Mouse (Mus musculus) lung, embryonic 14.5 days (tissue): ENCODE results near the gene Mroh2a. TPM values are rescaled to one million over a fixed set of nuclear protein-coding genes. Genes with fewer than 3 reads are reported as not detected.

Source experiments
- ATAC-seq: fragments of 200-750 bp; cut with Nextera tagmentation; 2 replicates; pipeline ENCODE4 v1.8.0; 2017; ENCODE audit warnings: mild to moderate bottlenecking, moderate TSS enrichment, moderate library complexity; ENCODE audit not compliant: insufficient read depth
- DNase-seq: peaks from one replicate; pipeline ENCODE4 v3.0.0-alpha.2; 2015
- H3K27ac ChIP-seq: fragments of 300-500 bp; sonication (generic); 2 replicates; pipeline ENCODE4 v1.5.1; 2014; ENCODE audit warnings: low read depth, mild to moderate bottlenecking, moderate library complexity
- H3K27me3 ChIP-seq: fragments of 300-500 bp; sonication (generic); 2 replicates; pipeline ENCODE4 v1.6.1; 2014; ENCODE audit warnings: low read length, control low read depth; ENCODE audit not compliant: insufficient read depth
- H3K36me3 ChIP-seq: fragments of 300-500 bp; sonication (generic); 2 replicates; pipeline ENCODE4 v1.6.1; 2014; ENCODE audit warnings: control low read depth; ENCODE audit not compliant: insufficient read depth
- H3K4me1 ChIP-seq: fragments of 300-500 bp; sonication (generic); 2 replicates; pipeline ENCODE4 v1.6.1; 2014; ENCODE audit warnings: antibody characterized with exemption, control low read depth; ENCODE audit not compliant: insufficient read depth
- H3K4me2 ChIP-seq: fragments of 300-500 bp; sonication (generic); 2 replicates; pipeline ENCODE4 v1.6.1; 2014; ENCODE audit warnings: mild to moderate bottlenecking
- H3K4me3 ChIP-seq: fragments of 300-500 bp; sonication (generic); 2 replicates; pipeline ENCODE4 v1.5.1; 2014; ENCODE audit warnings: low read depth, low read length
- H3K9ac ChIP-seq: fragments of 300-500 bp; sonication (generic); 2 replicates; pipeline ENCODE4 v1.6.1; 2014
- H3K9me3 ChIP-seq: fragments of 300-500 bp; sonication (generic); 2 replicates; pipeline ENCODE4 v1.6.1; 2016; ENCODE audit warnings: low read depth, low read length, control low read depth
- CTCF ChIP-seq: IDR thresholded peaks from 2 replicates; pipeline ENCODE4 v1.5.1; 2016; ENCODE audit warnings: antibody characterized with exemption, low read depth
- WGBS: fragments of 180-500 bp; shearing (Covaris S2); extraction: QIAGEN DNeasy Blood & Tissue Kit; methylation state at CpG from one replicate; pipeline ENCODE4 v1.1.7; 2014; 5-methylcytosine and 5-hydroxymethylcytosine counted together
- polyA plus RNA-seq: library from polyadenylated mRNA; unstranded; fragments of >200 nt; fragmentation: Nextera tagmentation; extraction: Ambion mirVana; gene quantifications from 2 replicates; pipeline ENCODE4 v1.2.1, GENCODE M21; 2014

Gene Mroh2a
- polyA plus RNA-seq, 1 experiment from 2014 or later = 2.1 TPM

DNA sequence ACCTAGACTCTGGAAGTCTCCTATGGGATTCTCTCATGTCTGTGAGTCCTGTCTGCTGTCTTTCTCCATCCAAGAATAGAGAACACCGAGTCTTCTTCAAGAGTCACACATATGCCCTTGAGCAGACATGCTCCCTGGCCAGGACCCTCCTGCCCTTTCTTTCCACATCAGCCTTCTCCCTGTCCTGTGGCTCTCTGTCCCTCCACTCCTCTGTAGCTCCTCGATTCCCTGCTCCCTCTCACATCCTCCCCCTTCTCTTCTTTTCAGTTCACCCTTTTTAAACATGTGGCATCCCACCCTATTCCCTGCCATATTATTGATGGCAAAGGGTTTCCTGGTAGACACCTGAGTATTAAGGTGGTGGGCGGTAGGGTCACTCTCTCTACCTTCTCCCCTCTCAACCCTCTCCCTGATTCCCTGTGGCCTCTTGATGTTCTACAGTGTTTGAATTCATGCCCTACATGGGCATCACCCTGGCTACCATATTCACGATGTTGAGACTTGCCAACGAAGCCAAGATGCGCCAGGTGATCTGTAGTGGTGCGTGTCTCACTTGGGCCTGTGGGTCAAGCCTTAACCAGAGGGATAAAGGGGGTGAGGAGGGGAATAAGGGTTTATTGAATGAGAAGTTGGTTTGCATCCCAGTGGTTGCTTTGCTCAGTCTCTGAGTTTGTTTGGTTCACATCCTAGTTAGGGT lies 5.2 kb downstream of the Mroh2a start:
- Histone ChIP-seq H3K27ac (no peak overlapping the region), H3K9ac (no peak overlapping the region), H3K4me1 (no peaks in the 10 kb centered on the region), H3K4me2 (no peak overlapping the region), H3K4me3 (no peak overlapping the region), H3K27me3 (no peaks in the 10 kb centered on the region), H3K36me3 (no peaks in the 10 kb centered on the region), H3K9me3 (peaks cover 86% of the 10 kb centered on the region)
- DNase-seq (no peak), ATAC-seq (no peak)
- TF ChIP-seq CTCF = no peak
- WGBS = 60% methylated on average over 7 of the region's 7 CpGs

DNA sequence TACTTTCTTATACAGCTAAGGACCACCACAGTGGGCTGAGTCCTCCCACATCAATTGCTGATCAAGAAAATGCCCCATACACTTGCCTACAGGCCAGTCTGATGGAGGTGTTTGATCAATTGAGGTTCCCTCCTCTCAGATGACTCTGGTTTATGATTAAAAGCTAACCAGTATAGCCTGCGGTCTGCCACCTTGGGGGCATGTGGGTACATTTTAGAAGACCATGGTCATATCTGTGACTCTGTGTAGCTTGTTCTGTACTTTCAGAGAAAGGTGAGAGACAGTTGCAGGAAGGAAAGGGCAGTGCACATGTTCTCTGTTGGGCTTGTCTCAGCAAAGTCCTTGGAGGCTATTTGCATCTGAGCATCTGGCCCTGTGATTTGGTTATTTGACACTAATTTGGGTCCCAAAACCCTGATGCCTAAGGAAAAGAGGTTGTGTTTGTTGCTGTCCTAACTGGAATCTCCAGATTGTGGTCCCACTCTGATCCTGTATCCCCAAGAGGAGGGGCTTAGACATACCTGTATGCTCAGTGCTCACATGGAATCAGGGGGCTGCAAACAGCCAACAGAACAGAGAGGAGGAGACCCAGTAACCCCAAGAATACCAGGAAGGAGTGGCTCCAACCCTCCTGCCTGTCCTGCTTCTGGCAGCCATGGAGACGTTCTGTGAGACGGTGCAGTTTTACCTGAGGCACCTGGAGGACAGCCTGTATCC lies 6.0 kb downstream of the Mroh2a start:
- H3K4me1 ChIP-seq = no peaks in the 10 kb centered on the region
- H3K27ac ChIP-seq = no peak overlapping the region
- no peak overlapping the region for H3K9ac ChIP-seq
- no peak for TF ChIP-seq CTCF
- H3K27me3 ChIP-seq = no peaks in the 10 kb centered on the region
- H3K4me3 ChIP-seq = no peak overlapping the region
- 53% methylated on average over 3 of the region's 3 CpGs for WGBS
- H3K4me2 ChIP-seq = no peak overlapping the region
- H3K9me3 ChIP-seq = peaks cover 84% of the 10 kb centered on the region
- DNase-seq (no peak), ATAC-seq (no peak)
- H3K36me3 ChIP-seq = no peaks in the 10 kb centered on the region

DNA sequence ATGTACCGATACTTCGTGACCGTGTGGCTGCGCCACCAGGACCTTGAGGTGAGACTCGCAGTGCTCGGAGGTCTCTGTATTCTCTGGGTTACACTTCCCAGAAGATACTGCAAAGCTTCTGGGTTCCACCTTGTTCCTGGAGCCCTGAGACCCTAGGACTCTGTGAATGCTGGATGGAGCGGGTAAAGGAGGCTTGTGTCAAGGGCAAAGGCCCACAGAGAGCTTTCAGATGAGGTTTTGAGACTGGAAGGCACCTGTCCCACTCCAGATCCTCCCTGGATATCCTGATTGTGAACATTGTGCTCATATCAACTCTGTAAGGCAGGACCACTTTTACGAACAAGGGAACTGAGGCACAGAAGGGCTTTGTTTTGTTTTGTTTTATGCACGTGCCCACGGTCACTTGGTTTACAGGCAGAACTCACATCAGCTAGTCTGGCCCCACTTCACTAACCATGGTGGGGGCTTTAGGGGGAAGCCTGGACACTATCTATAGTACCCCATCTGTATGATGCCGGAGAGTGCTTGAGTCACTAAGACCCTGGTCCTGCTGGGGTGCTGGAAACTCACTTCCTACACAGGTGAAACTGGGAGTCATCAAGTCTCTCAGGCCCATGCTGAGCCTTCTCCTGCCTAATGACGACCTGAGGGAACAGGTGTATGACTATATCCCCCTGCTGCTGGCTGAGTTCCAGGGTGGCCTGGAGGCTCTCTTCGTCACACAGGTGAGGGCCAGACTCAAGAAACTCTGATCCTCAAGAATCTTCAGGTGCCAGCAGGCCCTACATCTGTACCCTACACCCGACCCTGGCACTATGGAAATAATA lies 6.8 kb downstream of the Mroh2a start:
- Histone ChIP-seq H3K36me3 (no peaks in the 10 kb centered on the region), H3K27ac (no peak overlapping the region), H3K9ac (no peak overlapping the region), H3K4me2 (no peak overlapping the region), H3K27me3 (no peaks in the 10 kb centered on the region), H3K9me3 (peaks cover 82% of the 10 kb centered on the region), H3K4me3 (no peak overlapping the region), H3K4me1 (no peaks in the 10 kb centered on the region)
- WGBS = 67% methylated on average over 14 of the region's 14 CpGs
- TF ChIP-seq CTCF = no peak
- ATAC-seq (no peak), DNase-seq (no peak)

DNA sequence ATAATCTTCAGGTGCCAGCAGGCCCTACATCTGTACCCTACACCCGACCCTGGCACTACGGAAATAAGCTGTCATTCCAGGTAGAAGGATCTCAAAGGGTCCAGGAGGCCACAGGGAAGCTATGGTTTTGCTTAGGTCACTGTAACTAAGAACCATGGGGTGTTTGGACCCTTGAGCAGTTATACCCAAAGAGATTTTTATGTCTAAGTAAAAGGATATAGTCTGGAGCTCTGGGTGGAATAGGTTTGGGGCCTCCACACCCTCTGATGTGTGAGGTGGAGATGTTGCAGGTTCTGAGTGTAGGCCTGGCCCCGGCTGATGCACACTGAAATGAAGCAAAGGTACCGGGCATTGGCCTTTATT lies 7.4 kb downstream of the Mroh2a start:
- no peaks in the 10 kb centered on the region for H3K27me3 ChIP-seq
- H3K27ac ChIP-seq = no peak overlapping the region
- no peaks in the 10 kb centered on the region for H3K36me3 ChIP-seq
- no peaks in the 10 kb centered on the region for H3K4me1 ChIP-seq
- H3K9me3 ChIP-seq = peaks cover 84% of the 10 kb centered on the region
- TF ChIP-seq CTCF = no peak
- no peak for DNase-seq
- 57% methylated on average over 4 of the region's 4 CpGs for WGBS
- H3K9ac ChIP-seq = no peak overlapping the region
- no peak for ATAC-seq
- H3K4me2 ChIP-seq = no peak overlapping the region
- no peak overlapping the region for H3K4me3 ChIP-seq

DNA sequence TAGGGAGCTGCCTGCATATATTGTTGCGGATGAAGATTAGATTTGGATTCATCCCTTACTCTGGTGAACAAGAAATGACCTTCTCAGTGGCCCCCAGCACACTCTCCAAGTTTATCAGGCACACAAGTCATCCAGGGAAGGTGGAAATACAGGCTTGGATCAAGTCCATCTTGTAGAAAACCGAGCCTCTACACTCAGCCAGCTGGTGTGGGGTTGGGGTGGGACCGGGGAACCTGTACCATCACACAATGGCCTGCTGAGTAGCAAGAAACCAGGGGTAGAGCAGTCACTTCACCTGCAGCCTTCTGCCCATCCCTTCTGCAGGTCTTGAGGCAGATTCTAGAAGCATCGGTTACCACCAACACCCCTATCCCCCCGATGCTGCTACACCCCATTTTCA lies 7.9 kb downstream of the Mroh2a start:
- Histone ChIP-seq H3K27ac (no peak overlapping the region), H3K27me3 (no peaks in the 10 kb centered on the region), H3K4me3 (no peak overlapping the region), H3K9me3 (peaks cover 84% of the 10 kb centered on the region), H3K36me3 (no peaks in the 10 kb centered on the region), H3K9ac (no peak overlapping the region), H3K4me1 (no peaks in the 10 kb centered on the region), H3K4me2 (no peak overlapping the region)
- DNase-seq (no peak), ATAC-seq (no peak)
- no peak for TF ChIP-seq CTCF
- 42% methylated on average over 5 of the region's 5 CpGs for WGBS

DNA sequence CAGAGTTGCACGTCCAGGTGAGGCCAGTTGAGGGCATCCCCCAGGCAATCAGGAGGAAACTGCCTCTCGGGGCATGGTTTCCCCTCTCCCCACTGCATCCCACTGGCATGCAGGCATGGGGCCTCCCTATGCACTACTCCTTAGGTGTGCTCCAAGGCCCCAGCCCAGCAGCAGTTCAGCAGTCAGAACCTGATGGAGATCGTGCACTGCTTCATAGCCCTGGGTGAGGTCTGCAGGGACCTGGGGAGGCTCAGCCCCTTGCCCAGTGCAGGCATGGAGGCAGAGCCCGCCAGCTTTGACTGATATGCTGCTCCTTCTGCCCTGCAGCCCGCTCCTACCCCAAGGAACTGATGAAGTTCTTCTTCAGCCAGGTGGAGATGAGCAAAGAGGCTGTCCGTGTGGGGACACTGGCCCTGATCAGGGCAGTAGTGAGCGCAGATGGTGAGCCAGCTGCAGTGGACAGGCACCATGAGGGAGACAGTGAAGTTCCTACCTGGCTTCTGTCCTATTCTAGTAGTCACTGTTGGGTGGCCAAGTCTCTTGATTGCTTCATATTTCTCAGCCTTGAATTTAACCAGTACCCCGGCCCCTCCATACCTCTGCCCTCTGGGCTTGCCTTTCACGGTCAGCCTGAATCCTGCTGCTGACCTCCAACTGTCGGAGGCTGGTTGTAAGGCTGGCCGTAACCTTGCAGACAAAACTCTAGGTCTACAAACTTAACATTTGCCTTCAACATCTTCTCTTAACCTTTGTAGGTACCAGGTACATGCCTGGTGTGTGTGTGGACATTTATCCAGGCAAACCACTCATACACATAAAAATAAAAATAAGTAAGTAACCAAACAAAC lies 8.5 kb downstream of the Mroh2a start:
- DNase-seq = no peak
- WGBS = 61% methylated on average over 11 of the region's 11 CpGs
- no peak overlapping the region for H3K27ac ChIP-seq
- H3K9ac ChIP-seq = no peak overlapping the region
- 0 out of 2 replicates have a peak, but pooled peaks have one; percentile 3 for ATAC-seq
- no peak overlapping the region for H3K4me3 ChIP-seq
- H3K36me3 ChIP-seq = no peaks in the 10 kb centered on the region
- no peak for TF ChIP-seq CTCF
- no peak overlapping the region for H3K4me2 ChIP-seq
- no peaks in the 10 kb centered on the region for H3K4me1 ChIP-seq
- H3K27me3 ChIP-seq = no peaks in the 10 kb centered on the region
- peaks cover 84% of the 10 kb centered on the region for H3K9me3 ChIP-seq
